Mouse (Mus musculus): ENCODE measurements around the gene Dyrk3. TPM values are rescaled to one million over a fixed set of nuclear protein-coding genes. Genes with fewer than 3 reads are reported as not detected.

Gene Dyrk3
- polyA plus RNA-seq, 1 experiment, result 27.6 TPM

DNA sequence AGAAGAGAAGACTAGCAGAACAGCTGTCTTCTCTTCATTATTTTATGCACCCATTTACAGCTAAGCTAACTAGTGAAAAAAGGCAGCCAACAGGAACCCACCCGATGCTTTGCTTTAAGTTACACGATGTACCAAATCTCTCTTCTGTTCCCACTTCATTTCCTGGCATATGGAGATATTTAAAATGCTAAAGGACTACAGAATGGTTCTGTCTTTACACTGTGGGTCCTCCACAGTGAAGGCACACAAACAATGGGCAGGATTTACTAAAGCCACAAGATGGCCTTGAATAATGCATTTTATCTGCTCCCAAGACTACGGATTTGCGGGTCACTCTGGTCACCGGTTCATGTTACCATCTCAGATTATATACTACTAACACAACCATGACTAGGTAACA, 1.0 kb downstream of the Dyrk3 start:
- Histone ChIP-seq H3K36me3 (ENCODE audit: control insufficient read depth, insufficient read depth, low read length, poor library complexity, severe bottlenecking) (peaks cover 39% of the 10 kb centered on the region), H3K9me3 (replicated peaks; ENCODE audit: control insufficient read depth, insufficient read depth, low read length, poor library complexity, severe bottlenecking) (peaks cover 8% of the 10 kb centered on the region), H3K27me3 (ENCODE audit: control insufficient read depth, insufficient read depth, low read length, poor library complexity, severe bottlenecking) (no peaks in the 10 kb centered on the region), H3K9ac (ENCODE audit: low read depth, poor library complexity, severe bottlenecking) (peak overlapping the region; percentile 91), H3K4me3 (ENCODE audit: low read depth, low read length) (peak overlapping the region; percentile 53), H3K4me1 (ENCODE audit: control insufficient read depth, insufficient read depth, low read length) (peaks cover 2% of the 10 kb centered on the region), H3K27ac (ENCODE audit: insufficient read depth, low read length) (peak overlapping the region; percentile 42; the same call in 1 of the 2 replicates)
- no peak for TF ChIP-seq POLR2A (IDR thresholded peaks at IDR 0.05; ENCODE audit: insufficient read depth, low read length)
- TF ChIP-seq EP300 (IDR thresholded peaks at IDR 0.05; ENCODE audit: insufficient read depth, low read depth, low read length), result no peak
- no peak for TF ChIP-seq CTCF (IDR thresholded peaks at IDR 0.05; ENCODE audit: low read depth, low read length)

DNA sequence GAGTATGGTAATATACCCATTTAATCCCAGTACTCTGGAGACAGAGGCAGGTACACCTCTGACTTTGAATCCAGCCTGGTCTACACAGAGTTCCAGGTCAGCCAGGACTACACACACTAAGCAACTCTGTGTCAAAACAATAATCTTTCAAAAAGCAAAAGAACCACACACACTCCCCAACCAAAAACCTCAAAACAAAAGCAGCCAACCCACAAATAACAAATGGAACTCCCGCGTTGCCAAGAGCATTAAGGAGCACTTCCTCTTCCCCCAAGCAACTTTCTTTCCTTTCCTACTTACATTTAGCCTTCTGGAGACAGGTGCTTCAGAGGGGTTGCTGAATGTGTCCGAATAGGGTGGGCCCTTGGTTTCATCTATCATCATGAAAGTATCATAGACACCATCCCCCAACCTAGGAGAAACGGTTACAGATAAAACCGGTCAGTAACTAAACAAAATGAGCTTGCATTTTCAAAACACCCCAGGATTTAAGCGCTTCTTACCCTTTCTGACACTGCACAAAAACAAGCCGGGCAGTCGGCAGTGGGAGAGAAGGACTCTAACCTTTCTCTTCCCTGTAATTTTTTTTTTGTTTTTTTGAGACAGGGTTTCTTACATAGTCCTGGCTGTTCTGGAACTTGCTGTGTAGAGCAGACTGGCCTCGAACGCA, 2.0 kb downstream of the Dyrk3 start:
- Histone ChIP-seq H3K4me1 (ENCODE audit: control insufficient read depth, insufficient read depth, low read length) (peaks cover 2% of the 10 kb centered on the region), H3K27ac (ENCODE audit: insufficient read depth, low read length) (no peak overlapping the region), H3K9me3 (replicated peaks; ENCODE audit: control insufficient read depth, insufficient read depth, low read length, poor library complexity, severe bottlenecking) (peaks cover 15% of the 10 kb centered on the region), H3K27me3 (ENCODE audit: control insufficient read depth, insufficient read depth, low read length, poor library complexity, severe bottlenecking) (no peaks in the 10 kb centered on the region), H3K9ac (ENCODE audit: low read depth, poor library complexity, severe bottlenecking) (peak overlapping the region; percentile 91), H3K4me3 (ENCODE audit: low read depth, low read length) (peak overlapping the region; percentile 21; the same call in 1 of the 2 replicates), H3K36me3 (ENCODE audit: control insufficient read depth, insufficient read depth, low read length, poor library complexity, severe bottlenecking) (peaks cover 43% of the 10 kb centered on the region)
- TF ChIP-seq CTCF (IDR thresholded peaks at IDR 0.05; ENCODE audit: low read depth, low read length) (no peak), EP300 (IDR thresholded peaks at IDR 0.05; ENCODE audit: insufficient read depth, low read depth, low read length) (no peak), POLR2A (IDR thresholded peaks at IDR 0.05; ENCODE audit: insufficient read depth, low read length) (no peak)

DNA sequence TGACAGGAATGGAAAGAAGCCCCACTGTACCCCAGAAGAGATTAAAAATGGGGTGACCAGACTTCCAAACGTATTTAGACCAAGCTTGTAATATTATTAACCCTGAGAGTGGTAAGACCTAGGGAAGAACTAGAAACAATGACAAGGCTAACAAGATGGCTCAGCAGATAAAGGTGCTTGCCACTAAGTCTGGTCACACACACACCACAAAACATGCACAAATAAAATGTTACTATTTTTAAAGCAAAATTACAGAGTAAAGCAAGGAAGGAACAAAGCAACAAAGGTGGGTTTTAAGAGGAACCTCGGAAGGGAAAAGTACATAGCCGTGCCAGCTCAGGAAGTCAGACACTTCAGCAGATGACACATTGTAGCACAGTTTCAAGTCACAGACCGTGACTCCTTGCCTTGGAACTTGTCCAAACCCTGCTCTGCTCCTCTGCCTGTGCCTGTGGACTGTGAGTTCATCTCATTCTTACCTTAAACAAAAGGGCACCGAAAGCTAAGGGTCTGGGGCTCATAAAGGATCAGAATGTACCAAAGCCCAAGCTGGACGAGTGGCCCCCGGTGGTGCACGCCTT, 3.1 kb downstream of the Dyrk3 start:
- H3K27ac ChIP-seq (ENCODE audit: insufficient read depth, low read length), result no peak overlapping the region
- TF ChIP-seq EP300 (IDR thresholded peaks at IDR 0.05; ENCODE audit: insufficient read depth, low read depth, low read length) (no peak), POLR2A (IDR thresholded peaks at IDR 0.05; ENCODE audit: insufficient read depth, low read length) (no peak), CTCF (IDR thresholded peaks at IDR 0.05; ENCODE audit: low read depth, low read length) (no peak)
- no peaks in the 10 kb centered on the region for H3K27me3 ChIP-seq (ENCODE audit: control insufficient read depth, insufficient read depth, low read length, poor library complexity, severe bottlenecking)
- H3K9ac ChIP-seq (ENCODE audit: low read depth, poor library complexity, severe bottlenecking), result no peak overlapping the region
- H3K36me3 ChIP-seq (ENCODE audit: control insufficient read depth, insufficient read depth, low read length, poor library complexity, severe bottlenecking), result peaks cover 54% of the 10 kb centered on the region
- peaks cover 25% of the 10 kb centered on the region for H3K9me3 ChIP-seq (replicated peaks; ENCODE audit: control insufficient read depth, insufficient read depth, low read length, poor library complexity, severe bottlenecking)
- H3K4me1 ChIP-seq (ENCODE audit: control insufficient read depth, insufficient read depth, low read length), result peaks cover 2% of the 10 kb centered on the region
- H3K4me3 ChIP-seq (ENCODE audit: low read depth, low read length), result no peak overlapping the region

DNA sequence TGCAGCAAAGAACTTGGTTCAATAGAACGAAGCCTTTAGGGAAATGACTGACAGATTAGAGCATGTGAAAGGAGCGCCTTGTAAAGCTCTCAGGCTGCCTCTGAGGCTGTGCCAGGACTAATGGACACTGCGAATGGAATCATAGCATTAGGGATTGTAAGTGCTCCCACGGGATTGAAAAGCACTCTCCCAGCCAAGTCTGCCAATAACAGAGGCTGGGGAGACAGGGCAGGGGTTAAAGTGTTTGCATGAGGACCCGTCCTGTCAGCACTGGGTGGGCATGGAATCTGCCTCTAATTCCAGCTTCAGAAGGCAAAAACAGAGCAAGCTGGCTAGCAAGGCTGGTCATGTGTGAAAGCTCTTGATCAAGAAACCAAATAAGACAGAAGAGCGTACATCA, 3.9 kb downstream of the Dyrk3 start:
- TF ChIP-seq EP300 (IDR thresholded peaks at IDR 0.05; ENCODE audit: insufficient read depth, low read depth, low read length) (no peak), CTCF (IDR thresholded peaks at IDR 0.05; ENCODE audit: low read depth, low read length) (no peak), POLR2A (IDR thresholded peaks at IDR 0.05; ENCODE audit: insufficient read depth, low read length) (no peak)
- peaks cover 2% of the 10 kb centered on the region for H3K4me1 ChIP-seq (ENCODE audit: control insufficient read depth, insufficient read depth, low read length)
- peaks cover 33% of the 10 kb centered on the region for H3K9me3 ChIP-seq (replicated peaks; ENCODE audit: control insufficient read depth, insufficient read depth, low read length, poor library complexity, severe bottlenecking)
- H3K9ac ChIP-seq (ENCODE audit: low read depth, poor library complexity, severe bottlenecking), result no peak overlapping the region
- H3K27ac ChIP-seq (ENCODE audit: insufficient read depth, low read length), result no peak overlapping the region
- peaks cover 62% of the 10 kb centered on the region for H3K36me3 ChIP-seq (ENCODE audit: control insufficient read depth, insufficient read depth, low read length, poor library complexity, severe bottlenecking)
- H3K27me3 ChIP-seq (ENCODE audit: control insufficient read depth, insufficient read depth, low read length, poor library complexity, severe bottlenecking), result no peaks in the 10 kb centered on the region
- H3K4me3 ChIP-seq (ENCODE audit: low read depth, low read length), result no peak overlapping the region

DNA sequence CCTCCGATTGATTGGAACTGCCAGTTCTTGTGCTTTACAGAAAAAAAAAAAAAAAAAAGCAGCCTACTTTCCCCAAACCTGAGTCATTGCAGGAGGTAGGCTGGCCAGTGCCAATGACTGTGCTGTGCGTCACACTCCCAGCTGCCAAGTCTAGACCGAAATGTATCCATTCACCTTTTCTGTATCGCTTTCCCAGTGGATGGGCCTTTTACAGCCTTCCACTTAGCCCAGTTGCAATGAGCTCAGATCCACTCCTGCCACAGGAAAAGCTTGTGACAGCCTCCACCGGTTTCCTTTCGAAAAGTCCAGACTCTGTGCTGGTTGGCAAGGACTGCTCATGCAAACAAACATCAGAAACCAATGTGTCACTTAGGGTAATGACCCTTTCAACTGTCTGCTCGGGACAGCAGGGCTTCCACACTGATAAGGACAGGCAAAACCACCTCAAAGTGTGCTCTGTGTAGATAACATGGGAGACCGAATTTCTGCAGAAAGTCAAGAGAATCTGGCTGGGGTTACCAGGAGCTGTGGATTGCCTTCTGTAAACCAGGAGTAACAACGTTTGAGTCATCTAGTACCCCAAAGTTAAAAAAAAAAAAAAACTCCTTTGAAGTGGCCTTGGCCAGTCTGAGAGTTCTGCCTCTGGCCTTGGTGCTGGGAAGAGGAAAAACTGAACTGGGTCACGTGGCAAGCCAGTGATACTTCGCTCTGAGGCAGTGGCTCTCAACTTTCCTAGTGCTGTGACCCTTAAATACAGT, 12.0 kb downstream of the Dyrk3 start:
- Histone ChIP-seq H3K36me3 (ENCODE audit: control insufficient read depth, insufficient read depth, low read length, poor library complexity, severe bottlenecking) (peaks cover 45% of the 10 kb centered on the region), H3K27ac (ENCODE audit: insufficient read depth, low read length) (no peak overlapping the region), H3K9me3 (replicated peaks; ENCODE audit: control insufficient read depth, insufficient read depth, low read length, poor library complexity, severe bottlenecking) (peaks cover 32% of the 10 kb centered on the region), H3K9ac (ENCODE audit: low read depth, poor library complexity, severe bottlenecking) (no peak overlapping the region), H3K27me3 (ENCODE audit: control insufficient read depth, insufficient read depth, low read length, poor library complexity, severe bottlenecking) (no peaks in the 10 kb centered on the region), H3K4me1 (ENCODE audit: control insufficient read depth, insufficient read depth, low read length) (no peaks in the 10 kb centered on the region), H3K4me3 (ENCODE audit: low read depth, low read length) (no peak overlapping the region)
- TF ChIP-seq POLR2A (IDR thresholded peaks at IDR 0.05; ENCODE audit: insufficient read depth, low read length), result no peak
- TF ChIP-seq CTCF (IDR thresholded peaks at IDR 0.05; ENCODE audit: low read depth, low read length), result no peak
- TF ChIP-seq EP300 (IDR thresholded peaks at IDR 0.05; ENCODE audit: insufficient read depth, low read depth, low read length), result no peak

Data from ES-Bruce4 (cell line).